Mouse (Mus musculus) midbrain, postnatal 0 days (tissue): ENCODE results near the gene Prep. TPM values are rescaled to one million over a fixed set of nuclear protein-coding genes. Genes with fewer than 3 reads are reported as not detected.

Experiments used
- ATAC-seq: fragments of 200-750 bp; cut with Nextera tagmentation; 2 replicates; pipeline ENCODE4 v1.8.0; 2017; ENCODE audit warnings: moderate number of reproducible peaks, mild to moderate bottlenecking, moderate TSS enrichment, moderate library complexity; ENCODE audit not compliant: low FRiP score
- DNase-seq: peaks from one replicate; pipeline ENCODE4 v3.0.0-alpha.2; 2015; ENCODE audit warnings: low spot score
- H3K27ac ChIP-seq: fragments of 300-500 bp; sonication (generic); 2 replicates; pipeline ENCODE4 v1.5.1; 2014; ENCODE audit warnings: low read depth, mild to moderate bottlenecking, low read length, mixed read lengths
- H3K27me3 ChIP-seq: fragments of 300-500 bp; sonication (generic); 2 replicates; pipeline ENCODE4 v1.6.1; 2014; ENCODE audit warnings: low read length, control low read depth, mixed read lengths; ENCODE audit not compliant: insufficient read depth
- H3K36me3 ChIP-seq: fragments of 300-500 bp; sonication (generic); 2 replicates; pipeline ENCODE4 v1.6.1; 2014; ENCODE audit warnings: low read length, control low read depth, mixed read lengths; ENCODE audit not compliant: insufficient read depth
- H3K4me1 ChIP-seq: fragments of 300-500 bp; sonication (generic); 2 replicates; pipeline ENCODE4 v1.6.1; 2014; ENCODE audit warnings: mild to moderate bottlenecking, control low read depth, antibody characterized with exemption, low read length, mixed read lengths; ENCODE audit not compliant: insufficient read depth
- H3K4me2 ChIP-seq: fragments of 300-500 bp; sonication (generic); 2 replicates; pipeline ENCODE4 v1.6.1; 2014; ENCODE audit warnings: low read depth, mild to moderate bottlenecking, low read length, mixed read lengths; ENCODE audit not compliant: poor library complexity, severe bottlenecking
- H3K4me3 ChIP-seq: fragments of 300-500 bp; sonication (generic); 2 replicates; pipeline ENCODE4 v1.5.1; 2014; ENCODE audit warnings: low read depth, mild to moderate bottlenecking, low read length, moderate library complexity
- H3K9ac ChIP-seq: fragments of 300-500 bp; sonication (generic); replicated peaks from 2 replicates; pipeline ENCODE4 v1.6.1; 2014; ENCODE audit warnings: mild to moderate bottlenecking, low read length, moderate library complexity, mixed read lengths; ENCODE audit not compliant: poor library complexity, severe bottlenecking
- H3K9me3 ChIP-seq: fragments of 300-500 bp; sonication (generic); 2 replicates; pipeline ENCODE4 v1.6.1; 2016; ENCODE audit warnings: low read length, control low read depth
- CTCF ChIP-seq: IDR thresholded peaks from 2 replicates; pipeline ENCODE4 v1.5.1; 2016; ENCODE audit warnings: antibody characterized with exemption, mild to moderate bottlenecking
- WGBS: fragments of 180-500 bp; shearing (Covaris S2); extraction: QIAGEN DNeasy Blood & Tissue Kit; methylation state at CpG from one replicate; pipeline ENCODE4 v1.1.7; 2014; 5-methylcytosine and 5-hydroxymethylcytosine counted together
- polyA plus RNA-seq: library from polyadenylated mRNA; unstranded; fragments of >200 nt; fragmentation: Nextera tagmentation; extraction: Ambion mirVana; gene quantifications from 2 replicates; pipeline ENCODE4 v1.2.1, GENCODE M21; 2015
- total RNA-seq: library from RNA; depleted of rRNA; stranded (reverse); fragments of >200 nt; gene quantifications from 2 replicates; pipeline ENCODE4 v1.2.3, GENCODE M21; 2014

The Prep gene
- total and polyA plus RNA-seq, 2 experiments from 2014 or later = 21.1 to 25.6 TPM

GRCm38 (mm10) chr10:45112927-45113326 is 45.9 kb downstream of the Prep start:
- Histone ChIP-seq H3K4me2 (no peak overlapping the region), H3K9me3 (no peaks in the 10 kb centered on the region), H3K4me1 (no peaks in the 10 kb centered on the region), H3K27me3 (no peaks in the 10 kb centered on the region), H3K4me3 (no peak overlapping the region), H3K27ac (no peak overlapping the region), H3K36me3 (peaks cover 28% of the 10 kb centered on the region), H3K9ac (no peak overlapping the region)
- TF ChIP-seq CTCF = no peak
- no peak for ATAC-seq
- 84% methylated on average over 11 of the region's 11 CpGs for WGBS
- no peak for DNase-seq

GRCm38 (mm10) chr10:45114462-45114861 is 47.5 kb downstream of the Prep start:
- H3K9ac ChIP-seq = no peak overlapping the region
- 83% methylated on average over 4 of the region's 4 CpGs for WGBS
- H3K4me2 ChIP-seq = no peak overlapping the region
- DNase-seq = peak; percentile 53
- H3K4me1 ChIP-seq = no peaks in the 10 kb centered on the region
- no peak overlapping the region for H3K27ac ChIP-seq
- no peaks in the 10 kb centered on the region for H3K27me3 ChIP-seq
- ATAC-seq = 0 out of 2 replicates have a peak, but pooled peaks have one; percentile 52
- peak; percentile 76 for TF ChIP-seq CTCF
- H3K4me3 ChIP-seq = no peak overlapping the region
- peaks cover 22% of the 10 kb centered on the region; the same call in 1 of the 2 replicates for H3K36me3 ChIP-seq
- no peaks in the 10 kb centered on the region for H3K9me3 ChIP-seq

GRCm38 (mm10) chr10:45116832-45117231 is 49.8 kb downstream of the Prep start:
- DNase-seq (no peak), ATAC-seq (no peak)
- no peak overlapping the region for H3K4me3 ChIP-seq
- no peak overlapping the region for H3K27ac ChIP-seq
- H3K9me3 ChIP-seq = no peaks in the 10 kb centered on the region
- no peak overlapping the region for H3K4me2 ChIP-seq
- peaks cover 22% of the 10 kb centered on the region for H3K36me3 ChIP-seq
- no peaks in the 10 kb centered on the region for H3K4me1 ChIP-seq
- no peaks in the 10 kb centered on the region for H3K27me3 ChIP-seq
- no peak overlapping the region for H3K9ac ChIP-seq
- TF ChIP-seq CTCF = no peak
- WGBS = 96% methylated on average over 5 of the region's 5 CpGs

GRCm38 (mm10) chr10:45118389-45118788 is 51.4 kb downstream of the Prep start:
- no peak for ATAC-seq

GRCm38 (mm10) chr10:45121637-45122036 is 54.6 kb downstream of the Prep start:
- Histone ChIP-seq H3K27ac (no peak overlapping the region), H3K9me3 (no peaks in the 10 kb centered on the region), H3K36me3 (peaks cover 23% of the 10 kb centered on the region), H3K4me1 (no peaks in the 10 kb centered on the region), H3K9ac (no peak overlapping the region), H3K4me2 (no peak overlapping the region), H3K27me3 (no peaks in the 10 kb centered on the region), H3K4me3 (no peak overlapping the region)
- whole genome bisulfite sequencing = 90% methylated on average over 3 of the region's 3 CpGs
- no peak for TF ChIP-seq CTCF
- no peak for ATAC-seq
- DNase-seq = no peak

More at GRCm38 (mm10) chr10:45118389-45118788, 51.4 kb downstream of the Prep start:
- 94% methylated on average over 8 of the region's 8 CpGs for whole genome bisulfite sequencing
- no peaks in the 10 kb centered on the region for H3K27me3 ChIP-seq
- no peaks in the 10 kb centered on the region for H3K4me1 ChIP-seq
- no peak for DNase-seq
- no peak overlapping the region for H3K9ac ChIP-seq
- no peak overlapping the region for H3K27ac ChIP-seq
- H3K4me3 ChIP-seq = no peak overlapping the region
- no peak for TF ChIP-seq CTCF
- peaks cover 27% of the 10 kb centered on the region for H3K36me3 ChIP-seq
- no peak overlapping the region for H3K4me2 ChIP-seq
- no peaks in the 10 kb centered on the region for H3K9me3 ChIP-seq

- H3K9me3 ChIP-seq = no peaks in the 10 kb centered on the region
- ATAC-seq = no peak
- no peak for DNase-seq
- 88% methylated on average over 5 of the region's 5 CpGs for WGBS
- no peak for TF ChIP-seq CTCF
- H3K4me1 ChIP-seq = no peaks in the 10 kb centered on the region
- no peak overlapping the region for H3K9ac ChIP-seq
- H3K4me3 ChIP-seq = no peak overlapping the region
- H3K27me3 ChIP-seq = no peaks in the 10 kb centered on the region
- no peak overlapping the region for H3K4me2 ChIP-seq
- H3K36me3 ChIP-seq = peaks cover 24% of the 10 kb centered on the region
- no peak overlapping the region for H3K27ac ChIP-seq
Observed at GRCm38 (mm10) chr10:45122476-45122875, 55.5 kb downstream of the Prep start.
